Comparison of ENCODE assay signal across 8 mouse cellular contexts in genomic region chr9:22469643-22470042, GRCm38 (mm10). TPM values are rescaled to one million over a fixed set of nuclear protein-coding genes. Genes with fewer than 3 reads are reported as not detected.
DNase-seq lines count a peak whose midpoint lies in the region; ATAC-seq and TF ChIP-seq lines count a peak whose summit lies in the region.

TSS of gene Rp9 (minus strand) at chr9:22469743.

- H3K27ac ChIP-seq in testis, adult 2 months (ENCODE audit: control insufficient read depth, insufficient read depth, low read depth, low read length), result peak within 1 kb of the TSS; percentile 78
- H3K27ac ChIP-seq in limb, embryonic 13.5 days, result no peak within 1 kb of the TSS
- H3K27ac ChIP-seq in small intestine, adult 2 months (ENCODE audit: insufficient read depth, low read depth, low read length), result no peak within 1 kb of the TSS

- H3K4me2 ChIP-seq in limb, embryonic 13.5 days (replicated peaks), result peak within 1 kb of the TSS; percentile 74

- H3K36me3 ChIP-seq in testis, adult 2 months (ENCODE audit: control insufficient read depth, insufficient read depth, low read length), result no peaks in the 10 kb centered on the region; the same call in 1 of the 2 replicates
- peaks cover 14% of the 10 kb centered on the region for H3K36me3 ChIP-seq in erythroblast, embryonic 14.5 days (ENCODE audit: control insufficient read depth)
- peaks cover 11% of the 10 kb centered on the region for H3K36me3 ChIP-seq in limb, embryonic 13.5 days
- 0 out of 2 replicates have a peak, but pooled peaks cover 3% of the 10 kb centered on the region for H3K36me3 ChIP-seq in small intestine, adult 2 months (ENCODE audit: control insufficient read depth, insufficient read depth, low read length)

- H3K27me3 ChIP-seq in testis, adult 2 months (ENCODE audit: control insufficient read depth, insufficient read depth, low read length), result no peaks in the 10 kb centered on the region
- H3K27me3 ChIP-seq in erythroblast, embryonic 14.5 days (ENCODE audit: control insufficient read depth), result no peaks in the 10 kb centered on the region
- H3K27me3 ChIP-seq in limb, embryonic 13.5 days, result no peaks in the 10 kb centered on the region
- H3K27me3 ChIP-seq in small intestine, adult 2 months (ENCODE audit: control insufficient read depth, insufficient read depth, low read length), result no peaks in the 10 kb centered on the region

- ATAC-seq in limb, embryonic 13.5 days (ENCODE audit: low FRiP score, low read depth), result no peak

- no peaks in the 10 kb centered on the region for H3K9me3 ChIP-seq in erythroblast, embryonic 14.5 days (ENCODE audit: control insufficient read depth, low read length)
- H3K9me3 ChIP-seq in limb, embryonic 13.5 days, result no peaks in the 10 kb centered on the region

- WGBS in limb, embryonic 13.5 days, result 86% methylated on average over 3 of the region's 3 CpGs
- whole genome bisulfite sequencing in small intestine, adult 2 months, result 92% methylated on average over 3 of the region's 3 CpGs

- H3K4me1 ChIP-seq in testis, adult 2 months (ENCODE audit: control insufficient read depth, insufficient read depth, low read length), result peaks cover 2% of the 10 kb centered on the region
- H3K4me1 ChIP-seq in erythroblast, embryonic 14.5 days (ENCODE audit: control insufficient read depth), result peaks cover 33% of the 10 kb centered on the region
- H3K4me1 ChIP-seq in limb, embryonic 13.5 days, result peaks cover 8% of the 10 kb centered on the region; the same call in 1 of the 2 replicates
- H3K4me1 ChIP-seq in small intestine, adult 2 months (ENCODE audit: control insufficient read depth, insufficient read depth, insufficient read length, low read length), result no peaks in the 10 kb centered on the region

- no peak for TF ChIP-seq CTCF in testis, adult 2 months (IDR thresholded peaks at IDR 0.05; ENCODE audit: control insufficient read depth, insufficient read depth, insufficient replicate concordance, low read depth, low read length)
- TF ChIP-seq CTCF in small intestine, adult 2 months (IDR thresholded peaks at IDR 0.05; ENCODE audit: extremely low read depth, insufficient read length, insufficient replicate concordance, low read depth, low read length), result no peak

- peak within 1 kb of the TSS; percentile 51; the same call in 1 of the 2 replicates for H3K4me3 ChIP-seq in testis, adult 2 months (ENCODE audit: control insufficient read depth, low read depth, low read length)
- H3K4me3 ChIP-seq in erythroblast, embryonic 14.5 days (replicated peaks), result peak within 1 kb of the TSS; percentile 90
- H3K4me3 ChIP-seq in limb, embryonic 13.5 days, result peak within 1 kb of the TSS; percentile 90
- H3K4me3 ChIP-seq in small intestine, adult 2 months (ENCODE audit: low read depth, low read length), result no peak within 1 kb of the TSS

- TF ChIP-seq POLR2A in testis, adult 2 months (IDR thresholded peaks at IDR 0.05; ENCODE audit: control insufficient read depth, low read depth, low read length), result no peak
- TF ChIP-seq POLR2A in small intestine, adult 2 months (IDR thresholded peaks at IDR 0.05; ENCODE audit: low read depth, low read length), result no peak

- intact Hi-C loops in heart, postnatal 25 days (cut with DNase I), result no loop called here

- DNase-seq in testis, postnatal 10 days (ENCODE audit: low spot score), result no peak
- DNase-seq in heart, postnatal 25 days (ENCODE audit: low spot score), result no peak
- DNase-seq in thymus, adult 18-20 months, result no peak
- no peak for DNase-seq in retina, embryonic 14.5 days (ENCODE audit: low spot score)

- peak within 1 kb of the TSS; percentile 21; the same call in 1 of the 2 replicates for H3K9ac ChIP-seq in limb, embryonic 13.5 days

RNA-seq across cellular contexts. Expression of gene Rp9, which starts in this region (rescaled TPM):
- polyA plus RNA-seq in testis, adult 2 months (2012; rRNA removed), result 96.7 and 131 TPM in 2 replicates
- 2.9 and 3.1 TPM in 2 replicates for polyA plus RNA-seq in erythroblast, embryonic 14.5 days (2012)
- total RNA-seq in heart, postnatal 25 days (2021), result 10 to 100 TPM; 40.5 to 43.8 TPM
- polyA plus RNA-seq in limb, embryonic 13.5 days (2015; fragmentation: Nextera tagmentation; extraction: Ambion mirVana), result 73.8 and 74.1 TPM in 2 replicates
- polyA plus RNA-seq in small intestine, adult 2 months (2012; rRNA removed), result 36.9 and 106 TPM in 2 replicates
